Mouse (Mus musculus) embryonic facial prominence, embryonic 11.5 days (tissue): ENCODE data around the gene Gm43517. TPM values are rescaled to one million over a fixed set of nuclear protein-coding genes. Genes with fewer than 3 reads are reported as not detected.
A peak's percentile ranks its signal among the peaks of the same experiment; 100 is the strongest.

ENCODE experiments used
- ATAC-seq: fragments of 200-750 bp; cut with Nextera tagmentation; replicated peaks from 2 replicates; pipeline ENCODE4 v1.8.0; 2017; ENCODE audit warnings: low read depth; ENCODE audit not compliant: insufficient number of reproducible peaks, low FRiP score, low TSS enrichment
- DNase-seq: peaks from one replicate; pipeline ENCODE4 v3.0.0-alpha.2; 2015; ENCODE audit warnings: low spot score
- H3K27ac ChIP-seq: fragments of 300-500 bp; sonication (generic); replicated peaks from 2 replicates; pipeline ENCODE4 v1.5.1; 2014; ENCODE audit warnings: mild to moderate bottlenecking, low read depth, low read length, control low read depth
- H3K27me3 ChIP-seq: fragments of 300-500 bp; sonication (generic); 2 replicates; pipeline ENCODE4 v1.6.1; 2014; ENCODE audit warnings: mild to moderate bottlenecking, low read length, moderate library complexity, mixed read lengths; ENCODE audit not compliant: control insufficient read depth, insufficient read depth
- H3K36me3 ChIP-seq: fragments of 300-500 bp; sonication (generic); replicated peaks from 2 replicates; pipeline ENCODE4 v1.6.1; 2014; ENCODE audit warnings: low read depth, mild to moderate bottlenecking, low read length, moderate library complexity, mixed read lengths; ENCODE audit not compliant: control insufficient read depth, insufficient read depth
- H3K4me1 ChIP-seq: fragments of 300-500 bp; sonication (generic); 2 replicates; pipeline ENCODE4 v1.6.1; 2014; ENCODE audit warnings: low read length, mixed read lengths; ENCODE audit not compliant: control insufficient read depth, insufficient read depth
- H3K4me2 ChIP-seq: fragments of 300-500 bp; sonication (generic); 2 replicates; pipeline ENCODE4 v1.6.1; 2014; ENCODE audit warnings: low read depth, mild to moderate bottlenecking, control low read depth, low read length, moderate library complexity
- H3K4me3 ChIP-seq: fragments of 300-500 bp; sonication (generic); 2 replicates; pipeline ENCODE4 v1.5.1; 2014; ENCODE audit warnings: low read depth, low read length, control low read depth
- H3K9ac ChIP-seq: fragments of 300-500 bp; sonication (generic); replicated peaks from 2 replicates; pipeline ENCODE4 v1.6.1; 2014; ENCODE audit warnings: mild to moderate bottlenecking, control low read depth, low read length
- H3K9me3 ChIP-seq: fragments of 300-500 bp; sonication (generic); replicated peaks from 2 replicates; pipeline ENCODE4 v1.6.1; 2016; ENCODE audit warnings: mild to moderate bottlenecking, low read length, inconsistent platforms, mixed read lengths; ENCODE audit not compliant: control insufficient read depth
- WGBS: fragments of 180-500 bp; shearing (Covaris S2); extraction: QIAGEN DNeasy Blood & Tissue Kit; methylation state at CpG from one replicate; pipeline ENCODE4 v1.1.7; 2014; 5-methylcytosine and 5-hydroxymethylcytosine counted together
- polyA plus RNA-seq: library from polyadenylated mRNA; unstranded; fragments of >200 nt; fragmentation: Nextera tagmentation; extraction: Ambion mirVana; gene quantifications from 2 replicates; pipeline ENCODE4 v1.2.1, GENCODE M21; 2014

Gm43517 gene
- polyA plus RNA-seq, 1 experiment from 2014 or later: not detected

DNA sequence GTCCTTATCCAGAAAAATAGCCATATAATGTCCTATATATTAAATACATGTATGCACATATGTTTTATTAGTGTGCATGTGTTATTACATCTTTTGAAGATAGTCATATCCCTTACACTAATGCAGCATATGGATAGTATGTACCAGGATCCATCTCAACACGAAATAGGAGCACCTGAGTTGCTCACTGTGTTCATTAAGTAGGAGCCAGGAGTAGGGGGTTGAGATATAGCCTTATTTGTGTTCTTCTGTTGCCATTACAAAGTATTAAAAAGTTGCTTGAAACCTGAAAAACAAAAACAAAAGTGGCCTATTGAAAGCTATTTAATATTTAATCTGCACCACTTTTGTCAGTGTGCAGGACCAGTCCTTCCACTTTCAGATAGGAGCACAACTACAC, 9.2 kb downstream of the Gm43517 start:
- H3K27me3 ChIP-seq: peaks cover 29% of the 10 kb centered on the region
- 0% methylated on average over 1 of the region's 1 CpGs for WGBS
- no peak overlapping the region for H3K9ac ChIP-seq
- DNase-seq: peak; percentile 1
- H3K9me3 ChIP-seq: no peaks in the 10 kb centered on the region
- no peaks in the 10 kb centered on the region for H3K36me3 ChIP-seq
- no peak overlapping the region for H3K4me2 ChIP-seq
- H3K4me1 ChIP-seq: peaks cover 2% of the 10 kb centered on the region; the same call in 1 of the 2 replicates
- H3K4me3 ChIP-seq: no peak overlapping the region
- no peak overlapping the region for H3K27ac ChIP-seq
- no peak for ATAC-seq

DNA sequence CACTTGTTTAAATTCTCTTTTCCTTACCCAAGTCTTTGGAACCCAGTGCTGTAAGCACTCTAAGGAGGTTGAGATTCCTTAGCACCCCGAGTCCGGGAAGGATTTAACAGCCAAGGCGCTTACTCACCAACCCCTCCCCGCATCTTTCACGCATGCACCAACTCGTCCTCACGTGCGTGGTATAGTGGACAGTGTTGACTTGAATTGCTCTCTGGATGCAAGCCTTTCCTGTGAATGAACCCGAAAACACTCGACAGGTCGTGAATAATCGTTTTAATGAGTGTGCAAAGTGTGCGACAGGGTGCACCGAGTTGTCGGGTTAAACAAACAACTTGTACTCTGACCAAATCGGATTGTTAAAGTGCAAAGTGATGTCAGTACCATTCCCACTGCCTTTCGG, 9.9 kb downstream of the Gm43517 start:
- WGBS: under 1% methylated on average over 17 of the region's 17 CpGs
- Histone ChIP-seq H3K9ac (no peak overlapping the region), H3K27ac (no peak overlapping the region), H3K4me2 (no peak overlapping the region), H3K36me3 (no peaks in the 10 kb centered on the region), H3K4me3 (no peak overlapping the region), H3K9me3 (no peaks in the 10 kb centered on the region), H3K27me3 (peaks cover 31% of the 10 kb centered on the region), H3K4me1 (peaks cover 2% of the 10 kb centered on the region; the same call in 1 of the 2 replicates)
- DNase-seq (peak; percentile 38), ATAC-seq (no peak)

DNA sequence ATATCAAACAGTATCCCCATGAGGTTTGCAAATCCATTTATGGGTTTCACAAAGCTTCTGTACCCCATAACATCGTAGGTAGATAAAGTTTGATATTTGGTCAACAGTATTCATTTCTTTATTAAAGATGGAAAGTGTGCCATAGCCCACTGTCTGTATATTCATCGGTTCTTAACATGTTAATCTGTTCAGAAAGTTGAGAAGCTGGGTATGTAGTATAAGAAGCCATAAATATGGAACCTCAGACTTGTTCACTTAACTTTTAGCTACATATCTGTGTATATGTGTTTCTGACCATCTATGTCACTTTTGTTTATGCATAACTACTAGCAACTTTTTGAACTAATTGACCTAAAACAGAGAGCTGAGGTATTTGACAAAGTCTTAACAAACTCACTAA, 11.0 kb downstream of the Gm43517 start:
- H3K9me3 ChIP-seq: no peaks in the 10 kb centered on the region
- H3K4me2 ChIP-seq: no peak overlapping the region
- no peak overlapping the region for H3K9ac ChIP-seq
- DNase-seq: no peak
- no peaks in the 10 kb centered on the region for H3K36me3 ChIP-seq
- no peak overlapping the region for H3K27ac ChIP-seq
- peaks cover 34% of the 10 kb centered on the region for H3K27me3 ChIP-seq
- peaks cover 2% of the 10 kb centered on the region; the same call in 1 of the 2 replicates for H3K4me1 ChIP-seq
- ATAC-seq: no peak
- no peak overlapping the region for H3K4me3 ChIP-seq
- WGBS: 19% methylated on average over 2 of the region's 2 CpGs

DNA sequence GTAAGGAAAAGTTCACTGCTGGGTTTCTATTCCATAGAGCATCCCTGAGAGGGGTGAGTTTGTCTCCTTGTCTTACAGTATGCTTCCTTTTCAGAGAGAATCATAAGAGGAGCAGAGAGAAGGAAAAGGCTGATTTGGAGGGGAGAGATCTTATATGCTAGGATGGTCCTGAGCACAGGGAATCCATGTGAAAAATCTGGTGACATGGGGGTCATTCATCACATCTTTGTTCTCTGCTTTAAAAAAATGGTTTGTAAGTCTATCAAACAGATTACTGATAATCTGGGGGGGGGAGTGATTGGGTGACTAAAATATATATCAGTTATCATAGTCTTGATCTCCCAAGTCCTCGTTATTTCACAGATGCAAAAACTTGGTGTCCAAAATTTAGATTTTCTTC, 11.8 kb downstream of the Gm43517 start:
- H3K36me3 ChIP-seq: no peaks in the 10 kb centered on the region
- no peak overlapping the region for H3K27ac ChIP-seq
- peaks cover 2% of the 10 kb centered on the region; the same call in 1 of the 2 replicates for H3K4me1 ChIP-seq
- 43% methylated on average over 1 of the region's 1 CpGs for WGBS
- H3K27me3 ChIP-seq: peaks cover 34% of the 10 kb centered on the region
- DNase-seq (peak; percentile 1), ATAC-seq (no peak)
- H3K4me2 ChIP-seq: no peak overlapping the region
- no peak overlapping the region for H3K9ac ChIP-seq
- no peaks in the 10 kb centered on the region for H3K9me3 ChIP-seq
- no peak overlapping the region for H3K4me3 ChIP-seq

DNA sequence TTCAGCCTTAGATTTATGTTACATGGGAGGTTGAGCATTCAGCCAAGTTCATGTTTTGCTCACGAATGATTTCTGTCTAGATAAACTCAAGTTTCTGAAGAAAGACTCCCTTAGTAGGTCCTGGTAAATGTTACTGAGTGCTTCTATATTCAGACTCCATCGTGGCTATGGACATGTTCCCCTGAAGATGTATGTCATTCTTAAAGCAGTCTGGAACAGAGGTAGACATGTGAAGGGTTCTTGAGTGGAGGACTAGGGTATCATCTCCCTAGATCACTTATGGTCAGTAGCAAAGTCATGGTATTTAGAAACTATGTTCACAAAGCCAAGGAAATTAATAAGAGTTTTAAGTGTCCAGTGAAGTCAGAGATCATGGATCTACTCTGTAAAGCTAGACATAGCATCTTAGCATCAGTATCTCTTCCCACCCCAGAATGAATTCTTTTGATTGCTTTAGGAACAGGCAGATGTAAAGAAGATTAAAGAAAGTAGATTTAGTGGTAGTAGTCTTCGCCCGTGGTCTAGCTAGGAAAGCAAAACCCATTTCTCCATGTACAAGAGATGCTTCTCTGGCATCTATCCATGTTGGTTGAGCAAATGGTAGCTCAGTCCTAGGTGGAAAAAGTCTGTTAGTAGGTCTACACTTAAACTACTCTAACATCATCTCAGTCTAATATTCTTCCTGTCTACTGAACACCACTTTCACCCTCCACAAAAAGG, 12.6 kb downstream of the Gm43517 start:
- Histone ChIP-seq H3K9ac (no peak overlapping the region), H3K4me1 (peaks cover 2% of the 10 kb centered on the region; the same call in 1 of the 2 replicates), H3K27ac (no peak overlapping the region), H3K4me2 (no peak overlapping the region), H3K9me3 (no peaks in the 10 kb centered on the region), H3K4me3 (no peak overlapping the region), H3K36me3 (no peaks in the 10 kb centered on the region), H3K27me3 (peaks cover 34% of the 10 kb centered on the region)
- 21% methylated on average over 4 of the region's 4 CpGs for WGBS
- no peak for ATAC-seq
- DNase-seq: no peak

DNA sequence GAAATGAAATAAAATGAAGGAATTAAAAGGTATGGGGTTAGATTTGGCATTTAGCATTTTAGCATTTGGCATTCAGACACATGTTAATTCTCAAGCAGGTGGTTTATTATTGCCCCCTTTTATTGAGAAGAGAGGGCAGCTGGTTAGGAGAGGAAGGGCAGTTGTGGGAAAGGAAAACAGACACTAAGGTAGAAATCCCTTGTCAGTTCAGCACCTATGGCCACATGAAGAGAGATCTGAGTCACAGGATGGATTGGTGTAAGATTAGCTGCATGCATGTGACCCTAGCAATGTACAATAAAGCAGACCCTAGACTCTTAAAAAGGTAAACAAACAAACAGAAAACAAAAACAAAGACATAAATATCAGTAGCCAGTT, 13.2 kb downstream of the Gm43517 start:
- H3K27ac ChIP-seq: no peak overlapping the region
- no peak overlapping the region for H3K9ac ChIP-seq
- DNase-seq (no peak), ATAC-seq (no peak)
- H3K27me3 ChIP-seq: peaks cover 34% of the 10 kb centered on the region
- no peaks in the 10 kb centered on the region for H3K9me3 ChIP-seq
- H3K4me1 ChIP-seq: peaks cover 2% of the 10 kb centered on the region; the same call in 1 of the 2 replicates
- H3K4me2 ChIP-seq: no peak overlapping the region
- H3K4me3 ChIP-seq: no peak overlapping the region
- H3K36me3 ChIP-seq: no peaks in the 10 kb centered on the region

DNA sequence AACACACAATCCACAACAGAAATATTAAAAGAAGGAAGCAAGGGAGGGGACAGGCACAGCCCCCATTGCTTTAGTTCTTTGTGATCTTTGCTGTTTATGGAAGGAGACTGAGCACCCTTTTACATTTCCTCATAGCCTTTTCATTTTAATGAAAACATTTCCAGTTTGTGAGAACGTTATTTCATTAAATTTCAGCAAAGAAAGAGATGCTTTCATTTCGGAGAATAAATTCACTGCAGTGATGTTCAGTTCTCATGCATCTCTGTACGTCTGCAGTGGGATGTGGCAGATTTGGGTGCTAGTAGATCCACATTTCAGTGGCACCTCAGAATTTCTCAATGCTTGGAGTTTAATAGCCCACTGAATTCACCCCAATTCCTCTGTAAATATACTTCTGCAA, 13.7 kb downstream of the Gm43517 start:
- DNase-seq (no peak), ATAC-seq (no peak)
- H3K4me2 ChIP-seq: no peak overlapping the region
- no peak overlapping the region for H3K4me3 ChIP-seq
- peaks cover 34% of the 10 kb centered on the region for H3K27me3 ChIP-seq
- H3K4me1 ChIP-seq: peaks cover 2% of the 10 kb centered on the region; the same call in 1 of the 2 replicates
- no peaks in the 10 kb centered on the region for H3K36me3 ChIP-seq
- H3K9ac ChIP-seq: no peak overlapping the region
- H3K27ac ChIP-seq: no peak overlapping the region
- no peaks in the 10 kb centered on the region for H3K9me3 ChIP-seq
- 21% methylated on average over 3 of the region's 3 CpGs for WGBS

DNA sequence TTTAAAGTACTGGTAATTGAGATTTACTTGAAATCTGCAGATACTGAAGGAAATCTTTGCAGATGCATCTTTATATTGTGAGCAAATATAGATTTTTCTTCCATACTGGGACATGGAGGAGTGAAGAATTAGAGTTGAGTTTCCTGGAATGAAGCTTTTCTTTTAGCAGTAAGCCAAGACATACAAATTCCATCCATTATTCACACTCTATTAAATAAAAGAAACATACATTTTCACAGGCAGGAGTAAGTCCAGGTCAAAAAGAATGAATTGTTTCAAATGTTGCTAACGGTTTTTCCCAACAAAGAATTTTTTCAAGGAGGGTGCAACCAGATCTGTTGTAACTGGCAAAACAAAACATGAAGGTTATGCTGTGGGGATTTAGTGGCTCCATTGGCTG, 14.6 kb downstream of the Gm43517 start:
- Histone ChIP-seq H3K27me3 (peaks cover 34% of the 10 kb centered on the region), H3K27ac (no peak overlapping the region), H3K4me3 (no peak overlapping the region), H3K9ac (no peak overlapping the region), H3K9me3 (no peaks in the 10 kb centered on the region), H3K36me3 (no peaks in the 10 kb centered on the region), H3K4me2 (no peak overlapping the region), H3K4me1 (peaks cover 2% of the 10 kb centered on the region; the same call in 1 of the 2 replicates)
- WGBS: 5% methylated on average over 1 of the region's 1 CpGs
- DNase-seq (no peak), ATAC-seq (no peak)
